Mouse (Mus musculus) liver, embryonic 14.5 days (tissue): ENCODE data around the gene Plgrkt.

Experiments
- CTCF ChIP-seq: IDR thresholded peaks from 2 replicates; pipeline ENCODE4 v1.5.1; 2016; ENCODE audit warnings: antibody characterized with exemption, low read depth, control low read depth
- EP300 ChIP-seq: IDR thresholded peaks from 2 replicates; pipeline ENCODE4 v1.6.1; 2016; ENCODE audit warnings: antibody characterized with exemption, low read depth

DNA sequence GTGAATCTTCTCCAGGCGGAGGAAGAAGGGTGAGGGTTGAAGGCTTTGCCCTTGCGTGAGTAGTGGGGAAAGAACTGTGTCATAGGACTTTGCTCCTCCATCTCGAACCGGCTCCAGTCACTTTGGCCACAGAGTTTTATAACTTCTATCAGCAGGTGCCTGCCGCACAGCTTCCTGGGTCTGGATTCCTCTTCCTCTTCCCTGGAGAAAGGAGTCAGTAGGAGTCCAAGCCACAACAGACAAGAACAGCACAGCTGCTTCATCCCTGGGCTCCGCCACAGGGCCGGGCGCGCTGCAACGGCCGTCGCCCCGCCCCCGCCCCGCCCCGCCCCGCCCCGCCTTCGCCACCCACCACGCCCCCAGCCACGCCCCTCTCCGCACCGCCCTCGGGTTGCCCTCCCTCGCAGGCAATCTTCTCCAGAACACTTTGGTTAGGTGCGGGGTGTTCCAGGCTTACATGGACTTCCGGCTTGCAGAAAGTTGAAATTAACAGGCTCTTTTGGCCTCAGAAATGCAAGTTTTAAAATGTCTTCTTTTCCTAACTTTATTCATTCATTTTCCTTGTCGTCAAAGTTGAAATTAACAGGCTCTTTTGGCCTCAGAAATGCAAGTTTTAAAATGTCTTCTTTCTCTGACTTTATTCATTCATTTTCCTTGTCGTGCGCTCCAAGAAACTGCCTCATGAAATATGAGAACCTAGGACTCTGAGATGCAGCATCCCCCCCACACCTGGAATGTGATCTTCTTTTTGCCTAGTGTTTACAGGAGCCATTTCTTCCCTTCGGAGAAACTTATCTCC, 41.9 kb downstream of the Plgrkt start, which contains the start of gene Insl6:
- TF ChIP-seq CTCF (no peak), EP300 (no peak)
